Mouse (Mus musculus): ENCODE data around the gene Zfp943.
"Not testable (repeated sequence)": the region's sequence is repeated elsewhere in the genome, so short reads cannot be mapped to it uniquely, and the experiment has no call there.

The Zfp943 gene

DNA sequence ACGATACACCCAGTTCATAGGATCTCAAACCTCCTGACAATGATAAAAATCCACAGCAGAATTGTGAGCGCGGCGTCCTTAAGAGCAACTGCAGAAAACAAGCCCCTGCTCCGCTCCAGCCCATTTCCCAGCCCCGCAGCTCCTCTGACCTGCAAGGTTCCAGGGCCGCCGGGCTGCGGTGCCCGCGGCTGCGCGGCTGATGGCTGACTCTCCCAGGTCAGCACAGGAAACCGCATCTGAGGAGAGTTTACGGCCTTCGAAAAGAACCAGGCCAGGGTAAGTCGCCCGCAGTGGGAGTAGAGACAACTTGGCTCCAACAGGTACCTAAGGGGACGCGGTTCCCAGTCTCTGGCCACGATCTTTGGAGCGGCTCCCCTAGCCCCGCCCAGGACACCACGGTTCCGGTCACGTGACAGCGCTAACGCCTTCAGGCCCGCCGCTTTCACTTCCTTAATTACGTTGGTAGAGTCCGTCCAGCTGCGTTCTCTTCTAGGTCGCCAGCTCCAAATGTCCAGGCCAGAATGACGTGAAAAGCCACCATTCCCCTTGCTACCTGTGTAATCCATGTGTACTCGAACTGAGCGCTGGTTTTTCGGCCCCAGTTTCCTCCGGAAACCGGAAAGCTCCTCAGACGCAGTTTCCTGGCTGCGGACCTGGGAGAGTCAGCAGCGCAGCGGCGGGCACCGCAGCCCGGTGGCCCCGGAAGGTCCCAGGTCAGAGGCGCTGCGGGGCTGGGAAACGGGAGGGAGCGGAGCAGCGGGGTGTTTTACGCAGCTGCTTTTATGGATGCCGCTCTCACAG lies at the start of gene Zfp943, which contains the start of gene Zfp942:
Gene Zfp943 (plus strand): TSS at position 446 of the 801 bp plus-strand sequence.
Gene Zfp942 (minus strand): TSS at position 358 of the 801 bp plus-strand sequence.
- DNase-seq (ENCODE audit: low read depth in 2 of 2, low spot score in 2 of 2): peak; percentile 65 to 68

DNA sequence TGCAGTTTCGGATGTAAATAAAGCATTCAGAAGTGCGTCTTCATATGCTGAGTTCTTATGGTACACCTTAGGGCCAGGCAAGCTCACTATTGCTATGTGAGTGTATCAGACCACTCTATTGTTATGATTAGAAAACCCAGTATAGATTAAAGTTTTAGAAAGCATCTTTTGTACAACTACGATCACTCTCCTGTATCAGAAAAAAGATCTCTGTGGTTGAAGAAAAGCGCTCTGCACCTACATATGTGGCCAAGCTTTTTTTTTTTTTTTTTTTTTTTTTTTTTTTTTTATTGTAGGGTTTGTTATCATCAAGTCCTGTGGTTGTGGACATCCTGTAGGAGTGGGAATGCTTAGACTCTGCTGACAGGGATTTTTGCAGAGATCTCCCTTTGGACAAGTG lies 950 bp downstream of the Zfp943 start:
- no peak for DNase-seq (ENCODE audit: low read depth in 2 of 2, low spot score in 2 of 2)

DNA sequence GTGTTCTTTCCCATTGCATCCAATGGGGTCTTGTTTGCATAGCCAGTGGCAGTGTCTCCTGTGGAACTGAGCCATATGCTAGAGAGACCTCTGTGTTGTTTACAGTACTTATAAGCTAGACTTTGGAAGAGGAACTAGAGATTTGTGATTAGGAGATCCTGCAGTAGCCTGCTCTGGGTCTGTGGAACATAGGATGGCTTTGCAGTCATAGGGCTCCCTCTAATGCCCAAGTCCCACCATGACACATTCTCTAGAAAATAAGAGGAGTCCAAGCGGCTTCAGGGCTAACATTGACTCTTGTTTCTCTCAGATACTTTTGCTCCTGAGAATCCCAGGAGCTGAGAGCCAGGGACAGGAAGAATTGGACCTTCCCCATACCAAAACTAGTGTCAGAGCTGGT lies 73.2 kb downstream of the Zfp943 start:
- not testable (repeated sequence) for DNase-seq (ENCODE audit: low read depth in 2 of 2, low spot score in 2 of 2)

DNA sequence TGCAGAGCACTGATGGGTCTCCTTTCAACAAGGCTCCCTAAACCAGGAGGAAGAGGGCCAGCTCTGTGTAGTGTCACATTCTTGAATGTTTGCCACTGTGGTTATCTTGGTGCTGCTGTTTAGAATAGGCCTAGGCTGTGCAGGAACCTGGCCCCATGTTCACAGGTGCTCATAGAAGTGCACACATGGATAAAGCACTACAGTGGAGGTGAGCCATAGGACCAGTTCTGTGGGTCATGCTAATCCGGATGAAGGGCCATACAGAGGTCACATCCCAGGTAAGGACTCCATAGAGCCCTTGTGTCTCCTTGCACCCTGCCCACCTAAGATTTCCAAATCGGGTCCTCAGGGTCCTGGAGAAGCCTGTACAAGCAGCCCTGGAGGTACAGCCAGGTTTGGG lies 87.1 kb downstream of the Zfp943 start:
- DNase-seq (ENCODE audit: low read depth in 2 of 2, low spot score in 2 of 2): no peak

DNA sequence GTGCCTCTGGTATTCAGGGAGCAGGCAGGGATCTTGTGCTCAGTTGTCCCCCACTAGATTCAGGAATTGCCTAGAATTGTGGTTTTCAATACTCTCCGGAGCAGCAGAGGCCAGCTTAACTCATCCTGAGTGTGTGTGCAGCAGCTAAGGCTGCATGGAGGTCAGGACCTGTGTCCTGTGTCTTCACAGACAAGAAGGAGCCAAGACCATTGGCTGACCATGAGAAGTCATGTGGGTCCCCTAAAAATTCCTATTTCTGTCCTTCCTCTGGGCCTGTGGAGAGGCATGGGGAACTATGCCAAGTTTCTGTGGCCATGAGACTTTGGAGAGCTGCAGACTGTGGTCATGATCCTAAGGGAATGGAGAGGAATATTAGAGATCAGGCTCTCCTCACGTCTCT lies 90.9 kb downstream of the Zfp943 start:
- no peak for DNase-seq (ENCODE audit: low read depth in 2 of 2, low spot score in 2 of 2)

DNA sequence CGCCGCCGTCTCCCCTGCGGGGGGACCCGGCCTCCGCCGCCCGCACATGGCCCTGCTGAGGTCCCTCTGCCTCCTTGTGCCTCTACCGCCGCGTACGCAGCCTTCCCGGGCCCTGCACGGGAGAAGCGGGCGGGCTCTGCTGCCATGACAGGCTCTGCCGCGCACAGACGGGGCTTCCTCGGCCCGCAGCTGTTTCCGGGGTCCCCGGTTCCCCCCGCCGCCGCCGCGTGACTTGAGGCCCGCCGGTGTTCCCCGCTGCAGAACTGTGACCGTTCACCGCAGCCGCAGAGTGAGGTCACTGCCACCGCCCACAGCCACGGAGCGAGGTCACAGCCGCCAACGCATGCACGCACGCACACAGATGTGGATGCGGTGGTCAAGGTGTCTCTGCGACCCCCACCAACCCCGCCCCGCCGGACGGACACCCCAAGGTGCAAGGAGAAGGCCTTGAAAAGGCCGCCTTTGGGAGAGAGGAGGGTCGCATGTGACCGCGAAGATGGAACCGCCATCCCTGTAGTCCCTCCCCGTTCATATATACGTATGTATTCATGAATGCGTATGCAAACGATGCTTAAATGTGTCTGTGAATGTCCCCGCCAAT lies 118.8 kb downstream of the Zfp943 start:
- peak in 1 of 2 experiments; percentile 3 for DNase-seq (ENCODE audit: low read depth in 2 of 2, low spot score in 2 of 2)

DNA sequence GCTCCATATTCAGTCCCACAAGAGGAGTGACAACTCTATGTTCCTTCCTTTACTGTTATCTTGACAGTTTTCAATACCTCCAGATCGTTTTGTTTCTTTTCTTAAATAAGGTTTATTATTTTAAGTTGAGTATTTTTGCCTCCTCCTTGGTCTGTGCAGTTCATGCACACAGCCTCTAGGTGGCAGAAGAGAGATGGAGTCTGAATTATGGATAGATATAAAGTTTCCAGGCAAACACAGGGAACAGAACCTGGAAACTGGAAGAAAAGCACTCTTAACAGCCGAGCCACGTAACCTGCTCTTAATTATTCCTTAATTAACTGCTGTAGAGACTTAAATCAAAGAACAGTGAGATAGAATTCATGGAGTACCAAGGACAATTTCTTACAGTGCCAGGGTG lies 120.9 kb downstream of the Zfp943 start:
- DNase-seq (ENCODE audit: low read depth in 2 of 2, low spot score in 2 of 2): peak in 1 of 2 experiments; percentile 12

DNA sequence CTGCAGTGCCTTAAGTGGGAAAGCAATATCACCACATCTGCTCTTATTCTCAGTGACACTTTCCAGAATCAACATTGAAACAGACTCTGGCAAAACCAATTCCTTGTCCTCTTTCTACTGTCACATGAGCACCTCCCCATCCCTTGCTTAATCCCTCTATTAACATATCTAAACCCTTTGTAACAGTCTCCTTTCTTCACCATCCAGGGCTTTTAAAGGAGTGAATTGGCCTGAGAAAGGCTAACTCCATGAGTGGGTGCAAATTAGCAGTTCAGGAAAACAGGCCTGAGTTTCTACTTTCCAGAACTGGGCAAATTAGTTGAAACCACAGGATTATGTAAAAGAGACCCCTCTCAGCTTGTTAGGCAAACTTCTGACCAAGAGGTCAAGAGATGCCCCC lies 156.4 kb downstream of the Zfp943 start:
- no peak for DNase-seq (ENCODE audit: low read depth in 2 of 2, low spot score in 2 of 2)

Data from CD8-positive naive resting alpha-beta T cell, adult 2 months (primary cell).